Mouse (Mus musculus): ENCODE data around the gene Kcnk10.

- no peak for TF ChIP-seq CTCF (IDR thresholded peaks at IDR 0.05; ENCODE audit: low read depth, low read length)
- TF ChIP-seq EP300 (IDR thresholded peaks at IDR 0.05; ENCODE audit: insufficient read depth, low read depth, low read length): no peak
Measured at GRCm38 (mm10) chr12:98544545-98545250, 33.4 kb downstream of the Kcnk10 start.
